Mouse (Mus musculus): ENCODE data around the gene Hnrnpul1.

DNA sequence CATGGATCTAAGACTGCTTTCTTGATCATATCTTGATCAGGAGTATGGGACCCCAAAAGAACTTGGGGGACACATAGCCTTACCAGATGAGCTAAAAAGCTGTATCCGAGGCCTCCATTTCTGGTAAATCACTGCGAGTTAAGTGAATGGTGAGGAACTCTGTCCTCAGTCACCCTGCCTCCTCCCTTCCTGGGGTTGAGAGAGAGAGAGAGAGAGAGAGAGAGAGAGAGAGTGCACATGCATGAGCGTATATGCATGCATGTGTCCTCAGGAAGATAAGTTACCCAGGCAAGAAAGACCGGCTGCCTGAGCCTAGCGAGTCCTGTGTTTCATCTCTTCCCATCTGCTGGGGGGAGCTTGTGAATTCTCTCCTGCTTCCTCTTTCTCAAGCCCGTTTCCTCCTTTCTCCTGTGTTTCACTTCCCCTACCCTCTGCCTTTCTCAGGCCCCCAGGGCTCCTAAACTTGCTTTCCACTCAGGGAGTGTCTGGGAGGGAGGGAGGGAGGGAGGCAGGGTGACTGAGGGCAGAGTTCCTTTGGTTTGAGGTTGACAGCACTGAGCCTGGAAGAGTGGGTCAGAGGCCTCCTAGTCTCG lies 47.9 kb downstream of the Hnrnpul1 start:
- TF ChIP-seq CTCF (IDR thresholded peaks at IDR 0.05; ENCODE audit: control insufficient read depth, insufficient read depth, insufficient replicate concordance, low read depth, low read length) (no peak), POLR2A (IDR thresholded peaks at IDR 0.05; ENCODE audit: control insufficient read depth, low read depth, low read length) (no peak)

All from testis, adult 2 months (tissue).